Comparison of ENCODE assay signal across 9 mouse cellular contexts in genomic region chr19:36535186-36535585, GRCm38 (mm10). TPM values are rescaled to one million over a fixed set of nuclear protein-coding genes. Genes with fewer than 3 reads are reported as not detected.
DNase-seq lines count a peak whose midpoint lies in the region; ATAC-seq and TF ChIP-seq lines count a peak whose summit lies in the region.
"Had no signal": no experiment of that assay in that cellular context is flagged by ENCODE, and none has a peak within 500 bp of the region (broad histone marks: within the 10 kb centered on the region; RNA-seq: fewer than 3 reads in every experiment).

No protein-coding gene starts in this region.

- no peaks in the 10 kb centered on the region for H3K9me3 ChIP-seq in heart, embryonic 15.5 days (replicated peaks)
- H3K9me3 ChIP-seq in E14TG2a.4 (ENCODE audit: low read length), result no peaks in the 10 kb centered on the region
- no peaks in the 10 kb centered on the region for H3K9me3 ChIP-seq in forebrain, embryonic 12.5 days
- H3K9me3 ChIP-seq in midbrain, embryonic 11.5 days (ENCODE audit: control insufficient read depth, low read length), result no peaks in the 10 kb centered on the region

- H3K36me3 ChIP-seq in heart, embryonic 15.5 days, result no peaks in the 10 kb centered on the region
- H3K36me3 ChIP-seq in E14TG2a.4 (ENCODE audit: insufficient read depth, low read length), result no peaks in the 10 kb centered on the region
- H3K36me3 ChIP-seq in forebrain, embryonic 12.5 days (replicated peaks), result no peaks in the 10 kb centered on the region
- no peaks in the 10 kb centered on the region for H3K36me3 ChIP-seq in midbrain, embryonic 11.5 days (ENCODE audit: control insufficient read depth, insufficient read depth, low read length)

- peaks cover 25% of the 10 kb centered on the region for H3K4me1 ChIP-seq in heart, embryonic 15.5 days (replicated peaks)
- H3K4me1 ChIP-seq in E14TG2a.4 (replicated peaks; ENCODE audit: low read depth, low read length), result peaks cover 29% of the 10 kb centered on the region
- peaks cover 29% of the 10 kb centered on the region for H3K4me1 ChIP-seq in forebrain, embryonic 12.5 days
- peaks cover 18% of the 10 kb centered on the region for H3K4me1 ChIP-seq in midbrain, embryonic 11.5 days (ENCODE audit: control insufficient read depth, insufficient read depth, low read length)

- peak overlapping the region; percentile 12; the same call in 1 of the 2 replicates for H3K9ac ChIP-seq in heart, embryonic 15.5 days
- no peak overlapping the region for H3K9ac ChIP-seq in forebrain, embryonic 12.5 days
- H3K9ac ChIP-seq in midbrain, embryonic 11.5 days (ENCODE audit: low read length), result no peak overlapping the region

- peak overlapping the region; percentile 55 for H3K4me2 ChIP-seq in heart, embryonic 15.5 days
- H3K4me2 ChIP-seq in forebrain, embryonic 12.5 days, result peak overlapping the region; percentile 29; the same call in 1 of the 2 replicates
- peak overlapping the region; percentile 1; the same call in 1 of the 2 replicates for H3K4me2 ChIP-seq in midbrain, embryonic 11.5 days

- no peak for TF ChIP-seq CTCF in E14TG2a.4 (conservative IDR thresholded peaks at IDR 0.05; ENCODE audit: low read length)

- DNase-seq in heart, adult 11 months, result no peak
- no peak for DNase-seq in midbrain, embryonic 11.5 days (ENCODE audit: low spot score, missing footprints)
- DNase-seq in frontal cortex, postnatal 36 days (ENCODE audit: low spot score in 2 of 2), result no peak
- no peak for DNase-seq in cerebellum, adult 11-12 months
- no peak for DNase-seq in urinary bladder, adult 18-20 months (ENCODE audit: low spot score in 2 of 2)

- no peak for ATAC-seq in heart, embryonic 15.5 days (replicated peaks; ENCODE audit: insufficient number of reproducible peaks, insufficient read depth, low FRiP score, low read depth)
- no peak for ATAC-seq in forebrain, embryonic 12.5 days (ENCODE audit: low FRiP score)
- no peak for ATAC-seq in midbrain, embryonic 11.5 days (ENCODE audit: low FRiP score)

- peak overlapping the region; percentile 22; the same call in 1 of the 2 replicates for H3K4me3 ChIP-seq in heart, embryonic 15.5 days
- H3K4me3 ChIP-seq in E14TG2a.4 (replicated peaks; ENCODE audit: low read length), result peak overlapping the region; percentile 51; the same call in 1 of the 2 replicates
- no peak overlapping the region for H3K4me3 ChIP-seq in forebrain, embryonic 12.5 days (replicated peaks)
- H3K4me3 ChIP-seq in midbrain, embryonic 11.5 days (ENCODE audit: low read depth, low read length), result no peak overlapping the region

- H3K27me3 ChIP-seq in heart, embryonic 15.5 days, result no peaks in the 10 kb centered on the region
- H3K27me3 ChIP-seq in E14TG2a.4 (ENCODE audit: insufficient read depth, low read length), result peaks cover 24% of the 10 kb centered on the region
- peaks cover 19% of the 10 kb centered on the region for H3K27me3 ChIP-seq in forebrain, embryonic 12.5 days
- no peaks in the 10 kb centered on the region for H3K27me3 ChIP-seq in midbrain, embryonic 11.5 days (ENCODE audit: control insufficient read depth, insufficient read depth, low read length)
- H3K27me3 ChIP-seq: CH12.LX had no signal

- H3K27ac ChIP-seq in heart, embryonic 15.5 days, result peak overlapping the region; percentile 73
- peak overlapping the region; percentile 91 for H3K27ac ChIP-seq in forebrain, embryonic 12.5 days
- H3K27ac ChIP-seq in midbrain, embryonic 11.5 days (ENCODE audit: low read depth, low read length), result no peak overlapping the region

- WGBS in heart, embryonic 15.5 days, result 39% methylated on average over 2 of the region's 2 CpGs
- WGBS in forebrain, embryonic 12.5 days, result 6% methylated on average over 2 of the region's 2 CpGs
- WGBS in midbrain, embryonic 11.5 days, result 39% methylated on average over 2 of the region's 2 CpGs

RNA-seq across cellular contexts. Expression of gene Hectd2, which starts 19.3 kb away (rescaled TPM):
- 4.7 and 5.2 TPM in 2 replicates for polyA plus RNA-seq in heart, embryonic 15.5 days (2015; fragmentation: Nextera tagmentation; extraction: Ambion mirVana)
- 11.5 TPM in 2 replicates for polyA plus RNA-seq in forebrain, embryonic 12.5 days (2016; fragmentation: Nextera tagmentation; extraction: Ambion mirVana)
- polyA plus RNA-seq in midbrain, embryonic 11.5 days (2014; fragmentation: Nextera tagmentation; extraction: Ambion mirVana), result 4.2 and 5.8 TPM in 2 replicates

Comparison
In these comparisons a context has a peak if more than half of its experiments do, and no peak if none do; other contexts are left out.
1. H3K4me2 ChIP-seq: peak in every context shown above with its lines; median percentile 55 in heart, embryonic 15.5 days; 29 in forebrain, embryonic 12.5 days; 1 in midbrain, embryonic 11.5 days.
2. H3K4me3 ChIP-seq: peak in heart, embryonic 15.5 days (single experiment) and E14TG2a.4 (single experiment); none in forebrain, embryonic 12.5 days (single experiment) and midbrain, embryonic 11.5 days (single experiment).